Mouse (Mus musculus): ENCODE data around the gene Snx29. TPM values are rescaled to one million over a fixed set of nuclear protein-coding genes. Genes with fewer than 3 reads are reported as not detected.

The Snx29 gene
- total and polyA plus RNA-seq, 3 experiments: 1.2 to 3.2 (median 3.1) TPM

DNA sequence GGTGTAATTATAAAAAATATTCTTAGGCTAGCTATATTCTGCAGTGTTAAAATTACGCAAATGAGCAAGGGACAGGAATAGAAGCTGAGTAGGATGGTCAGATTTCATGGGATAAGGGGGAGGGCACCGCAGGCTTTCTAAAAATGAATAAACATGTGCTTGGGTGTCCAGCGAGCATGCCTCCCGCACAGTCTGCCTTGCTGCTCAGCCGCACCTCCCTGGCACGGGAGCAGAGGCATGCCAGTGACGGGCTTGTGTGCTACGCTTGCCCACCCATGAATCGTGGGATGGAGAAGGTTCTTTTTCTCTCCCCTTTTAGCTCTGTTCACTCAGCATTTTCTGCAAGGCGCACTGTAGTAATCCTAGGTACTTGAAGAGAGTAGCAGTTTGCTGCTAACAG, 204.3 kb downstream of the Snx29 start:
- no peak for DNase-seq (ENCODE audit: extremely low read depth)
- Histone ChIP-seq H3K36me3 (replicated peaks in 1 of 2; ENCODE audit: control insufficient read depth in 1 of 2, insufficient read depth in 1 of 2, low read length in 1 of 2) (no peaks in the 10 kb centered on the region), H3K4me1 (ENCODE audit: control insufficient read depth in 1 of 2, insufficient read depth in 2 of 2) (peaks cover 2 to 36% of the 10 kb centered on the region in 2 experiments; a peak in 3 of 4 replicates), H3K4me2 (ENCODE audit: insufficient read depth, low read depth, poor library complexity, severe bottlenecking) (no peak overlapping the region), H3K27me3 (replicated peaks) (no peaks in the 10 kb centered on the region), H3K27ac (ENCODE audit: insufficient read depth, low read depth) (no peak overlapping the region), H3K4me3 (replicated peaks in 1 of 3; ENCODE audit: low read depth in 2 of 3, low read length in 2 of 3, poor library complexity in 1 of 3) (no peak overlapping the region), H3K9me3 (replicated peaks; ENCODE audit: low read length) (no peaks in the 10 kb centered on the region), H3K79me2 (replicated peaks; ENCODE audit: control insufficient read depth, extremely low read depth, insufficient read depth, poor library complexity, severe bottlenecking) (no peaks in the 10 kb centered on the region), H3K9ac (ENCODE audit: insufficient read depth, low read depth) (no peak overlapping the region)
- dilution Hi-C loops (cut with MboI; ENCODE audit: extremely low pct_ligation_motif_present, extremely low pct_unique_long_range_greater_than_20kb, low sequenced_read_pairs) (no loop called here), in situ Hi-C loops (cut with MboI; ENCODE audit: low pct_ligation_motif_present, low pct_unique_long_range_greater_than_20kb, low sequenced_read_pairs) (no loop called here)
- TF ChIP-seq UBTF (IDR thresholded peaks at IDR 0.05; ENCODE audit: low read depth, low read length) (no peak), NRF1 (IDR thresholded peaks at IDR 0.05; ENCODE audit: low read depth, low read length) (no peak), USF2 (conservative IDR thresholded peaks at IDR 0.05; ENCODE audit: low read depth, low read length) (no peak), CHD1 (IDR thresholded peaks at IDR 0.05; ENCODE audit: low read depth, low read length) (no peak), SIN3A (IDR thresholded peaks at IDR 0.05; ENCODE audit: low read length) (no peak), RCOR1 (conservative IDR thresholded peaks at IDR 0.05; ENCODE audit: low read depth, low read length) (no peak), CHD2 (IDR thresholded peaks at IDR 0.05; ENCODE audit: low read length) (no peak), MAX (IDR thresholded peaks at IDR 0.05; ENCODE audit: low read length) (no peak), NELFE (IDR thresholded peaks at IDR 0.05; ENCODE audit: low read depth, low read length) (no peak), EP300 (IDR thresholded peaks at IDR 0.05; ENCODE audit: low read length) (no peak), TCF12 (IDR thresholded peaks at IDR 0.05; ENCODE audit: low read depth, low read length) (no peak), ZKSCAN1 (IDR thresholded peaks at IDR 0.05; ENCODE audit: borderline replicate concordance, low read depth, low read length) (no peak), JUN (IDR thresholded peaks at IDR 0.05; ENCODE audit: insufficient read depth, low read depth, low read length) (no peak), ELF1 (IDR thresholded peaks at IDR 0.05; ENCODE audit: low read depth, low read length) (no peak), TBP (conservative IDR thresholded peaks at IDR 0.05; ENCODE audit: low read depth, low read length) (no peak), ZC3H11A (IDR thresholded peaks at IDR 0.05; ENCODE audit: low read depth, low read length) (no peak)

DNA sequence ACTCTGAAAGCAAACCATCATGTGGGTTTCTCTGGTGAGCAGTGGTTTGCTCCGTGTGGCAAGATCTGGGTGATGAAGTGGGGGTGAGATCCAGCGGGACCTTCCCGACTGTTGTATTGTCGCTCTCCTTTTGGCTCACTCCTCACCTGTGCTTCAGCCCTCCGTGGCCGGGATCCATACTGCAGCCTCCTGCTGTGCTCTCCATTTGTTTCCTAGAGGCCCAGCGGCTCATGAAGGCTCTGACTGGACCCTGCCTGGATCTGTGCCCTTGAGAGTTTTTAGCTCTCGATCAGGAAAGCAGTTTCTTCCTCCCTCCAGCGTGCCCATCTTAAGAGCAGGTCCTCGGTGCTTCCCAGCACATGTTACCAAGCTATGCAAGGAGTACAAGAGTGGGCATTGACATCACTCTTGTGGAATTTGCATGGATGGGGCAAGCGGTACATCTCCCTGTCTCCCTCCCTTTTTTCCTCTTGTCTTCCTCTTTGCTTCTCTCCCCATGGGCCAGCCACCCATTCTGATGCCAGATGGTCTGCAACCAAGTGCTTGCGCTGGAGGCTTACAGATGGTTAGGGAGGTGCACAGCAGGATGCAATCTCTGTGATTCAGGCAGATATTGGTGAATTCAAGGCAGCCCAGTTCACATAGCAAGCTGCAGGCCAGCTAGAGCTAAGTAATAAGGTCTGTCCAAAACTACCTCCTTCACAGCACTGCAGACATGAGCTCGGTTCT, 207.9 kb downstream of the Snx29 start:
- dilution Hi-C loops (cut with MboI; ENCODE audit: extremely low pct_ligation_motif_present, extremely low pct_unique_long_range_greater_than_20kb, low sequenced_read_pairs): no loop called here
- no peak for DNase-seq (ENCODE audit: extremely low read depth)
- Histone ChIP-seq H3K27me3 (replicated peaks) (no peaks in the 10 kb centered on the region), H3K4me1 (ENCODE audit: control insufficient read depth in 1 of 2, insufficient read depth in 2 of 2) (peaks cover 2 to 36% of the 10 kb centered on the region in 2 experiments; a peak in 3 of 4 replicates), H3K27ac (ENCODE audit: insufficient read depth, low read depth) (no peak overlapping the region), H3K4me2 (ENCODE audit: insufficient read depth, low read depth, poor library complexity, severe bottlenecking) (no peak overlapping the region), H3K79me2 (replicated peaks; ENCODE audit: control insufficient read depth, extremely low read depth, insufficient read depth, poor library complexity, severe bottlenecking) (no peaks in the 10 kb centered on the region), H3K9me3 (replicated peaks; ENCODE audit: low read length) (no peaks in the 10 kb centered on the region), H3K9ac (ENCODE audit: insufficient read depth, low read depth) (no peak overlapping the region), H3K4me3 (replicated peaks in 1 of 3; ENCODE audit: low read depth in 2 of 3, low read length in 2 of 3, poor library complexity in 1 of 3) (no peak overlapping the region), H3K36me3 (replicated peaks in 1 of 2; ENCODE audit: control insufficient read depth in 1 of 2, insufficient read depth in 1 of 2, low read length in 1 of 2) (no peaks in the 10 kb centered on the region)
- in situ Hi-C loops (cut with MboI; ENCODE audit: low pct_ligation_motif_present, low pct_unique_long_range_greater_than_20kb, low sequenced_read_pairs): loop anchor here (5.0 kb wide), 1 partner anchor 37 kb away; no protein-coding TSS in a partner anchor
- TF ChIP-seq USF1 (IDR thresholded peaks at IDR 0.05; ENCODE audit: low read depth, low read length): no peak
- TF ChIP-seq NRF1 (IDR thresholded peaks at IDR 0.05; ENCODE audit: low read depth, low read length): no peak
- TF ChIP-seq SIN3A (IDR thresholded peaks at IDR 0.05; ENCODE audit: low read length): no peak
- TF ChIP-seq MAFK (IDR thresholded peaks at IDR 0.05; ENCODE audit: insufficient replicate concordance, low read length): no peak
- TF ChIP-seq E2F4 (IDR thresholded peaks at IDR 0.05; ENCODE audit: insufficient replicate concordance, low read depth, low read length): no peak
- no peak for TF ChIP-seq SMC3 (IDR thresholded peaks at IDR 0.05; ENCODE audit: low read depth, low read length)
- TF ChIP-seq HCFC1 (IDR thresholded peaks at IDR 0.05; ENCODE audit: low read depth, low read length): no peak
- TF ChIP-seq ZC3H11A (IDR thresholded peaks at IDR 0.05; ENCODE audit: low read depth, low read length): no peak
- no peak for TF ChIP-seq ZMIZ1 (IDR thresholded peaks at IDR 0.05; ENCODE audit: low read depth, low read length)
- TF ChIP-seq GABPA (IDR thresholded peaks at IDR 0.05; ENCODE audit: insufficient replicate concordance, low read depth, low read length): no peak
- TF ChIP-seq BHLHE40 (IDR thresholded peaks at IDR 0.05; ENCODE audit: low read depth, low read length): no peak
- TF ChIP-seq RAD21 (IDR thresholded peaks at IDR 0.05; ENCODE audit: low read depth, low read length): no peak
- no peak for TF ChIP-seq TCF12 (IDR thresholded peaks at IDR 0.05; ENCODE audit: low read depth, low read length)
- TF ChIP-seq POLR2A (IDR thresholded peaks at IDR 0.05; ENCODE audit: low read depth, low read length): no peak
- TF ChIP-seq JUN (IDR thresholded peaks at IDR 0.05; ENCODE audit: insufficient read depth, low read depth, low read length): no peak
- TF ChIP-seq CTCF (conservative IDR thresholded peaks at IDR 0.05 in 1 of 2, IDR thresholded peaks at IDR 0.05 in 1 of 2; ENCODE audit: low read depth in 2 of 2, low read length in 2 of 2): no peak

Measured in CH12.LX (cell line).